Mouse (Mus musculus) urinary bladder, adult 2 months (tissue): ENCODE data around the gene Slc8a2. TPM values are rescaled to one million over a fixed set of nuclear protein-coding genes. Genes with fewer than 3 reads are reported as not detected.
A peak's percentile ranks its signal among the peaks of the same experiment; 100 is the strongest.

Experiments used
- DNase-seq: peaks from one replicate; pipeline ENCODE4 v3.0.0; 2022; ENCODE audit warnings: low spot score
- polyA plus RNA-seq: library from polyadenylated mRNA; depleted of rRNA; stranded (reverse); fragments of >200 nt; gene quantifications from 2 replicates; pipeline ENCODE4 v1.2.3, GENCODE M21; 2012

The Slc8a2 gene
- polyA plus RNA-seq, 1 experiment: 3.8 TPM

DNA sequence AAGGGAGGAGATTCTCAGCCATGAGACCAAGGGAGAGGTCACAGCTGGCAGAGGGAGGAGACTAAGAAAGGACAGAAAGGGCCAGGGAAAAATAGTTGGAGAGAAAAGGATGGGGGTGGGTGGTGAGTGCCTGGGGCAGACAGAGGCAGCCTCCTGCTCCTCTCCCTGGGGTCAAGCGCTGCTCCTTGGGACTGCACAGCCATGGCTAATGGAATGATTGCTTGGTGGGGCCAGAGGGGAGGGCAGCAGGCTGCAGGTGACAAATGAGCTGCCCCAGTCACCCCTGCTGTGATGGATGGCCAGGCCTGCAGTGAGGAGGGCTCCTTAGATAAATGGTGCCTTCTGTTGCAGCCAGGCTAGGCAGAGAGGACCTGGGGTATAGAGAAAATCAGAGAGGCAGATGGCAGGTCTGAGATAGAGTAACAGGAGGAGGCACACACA is 42.5 kb downstream of the Slc8a2 start:
- no peak for DNase-seq

DNA sequence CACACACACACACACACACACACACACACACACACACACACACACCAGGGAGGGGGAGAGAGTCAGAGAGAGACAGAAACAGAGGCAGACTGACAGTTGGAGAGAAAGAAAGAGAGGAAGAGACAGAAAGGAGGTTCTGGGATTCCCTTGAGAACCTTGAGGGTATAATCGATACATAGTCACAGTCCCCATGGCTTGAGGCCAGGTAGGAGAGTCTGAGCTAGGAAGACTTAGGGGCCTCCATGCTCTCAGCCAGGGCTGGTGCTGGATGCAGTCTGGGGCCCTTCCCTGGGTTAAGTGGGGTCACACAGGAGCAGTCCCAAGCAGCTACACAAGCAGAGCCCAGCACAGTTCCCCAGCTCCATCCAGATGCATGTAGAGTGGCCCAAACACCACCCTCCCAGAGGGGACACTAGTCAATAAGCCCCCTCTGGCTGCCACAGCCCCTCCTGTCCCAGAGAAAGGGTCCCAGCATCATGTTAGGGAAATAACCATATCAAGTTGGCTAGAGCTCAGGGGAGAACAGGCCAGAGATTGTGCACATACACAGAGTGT is 43.0 kb downstream of the Slc8a2 start:
- no peak for DNase-seq

DNA sequence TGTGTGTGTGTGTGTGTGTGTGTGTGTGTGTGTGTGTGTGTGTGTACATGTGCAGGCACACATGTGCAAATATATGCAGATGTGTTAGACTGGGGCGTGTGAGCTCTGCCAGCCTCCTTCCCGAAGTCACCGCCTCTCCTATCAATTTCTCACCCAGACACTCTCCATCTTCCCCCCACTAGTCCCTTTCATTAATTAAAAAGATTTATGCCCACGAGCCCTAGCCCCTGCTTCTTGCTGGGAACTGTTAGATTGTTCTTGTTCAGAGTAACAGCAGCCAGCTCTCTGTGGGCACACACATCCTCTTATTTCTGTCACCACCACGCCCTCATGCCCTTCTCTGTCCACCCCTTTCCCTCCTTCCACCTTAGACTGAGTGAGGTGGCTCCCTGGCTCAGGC is 43.5 kb downstream of the Slc8a2 start:
- DNase-seq: no peak

DNA sequence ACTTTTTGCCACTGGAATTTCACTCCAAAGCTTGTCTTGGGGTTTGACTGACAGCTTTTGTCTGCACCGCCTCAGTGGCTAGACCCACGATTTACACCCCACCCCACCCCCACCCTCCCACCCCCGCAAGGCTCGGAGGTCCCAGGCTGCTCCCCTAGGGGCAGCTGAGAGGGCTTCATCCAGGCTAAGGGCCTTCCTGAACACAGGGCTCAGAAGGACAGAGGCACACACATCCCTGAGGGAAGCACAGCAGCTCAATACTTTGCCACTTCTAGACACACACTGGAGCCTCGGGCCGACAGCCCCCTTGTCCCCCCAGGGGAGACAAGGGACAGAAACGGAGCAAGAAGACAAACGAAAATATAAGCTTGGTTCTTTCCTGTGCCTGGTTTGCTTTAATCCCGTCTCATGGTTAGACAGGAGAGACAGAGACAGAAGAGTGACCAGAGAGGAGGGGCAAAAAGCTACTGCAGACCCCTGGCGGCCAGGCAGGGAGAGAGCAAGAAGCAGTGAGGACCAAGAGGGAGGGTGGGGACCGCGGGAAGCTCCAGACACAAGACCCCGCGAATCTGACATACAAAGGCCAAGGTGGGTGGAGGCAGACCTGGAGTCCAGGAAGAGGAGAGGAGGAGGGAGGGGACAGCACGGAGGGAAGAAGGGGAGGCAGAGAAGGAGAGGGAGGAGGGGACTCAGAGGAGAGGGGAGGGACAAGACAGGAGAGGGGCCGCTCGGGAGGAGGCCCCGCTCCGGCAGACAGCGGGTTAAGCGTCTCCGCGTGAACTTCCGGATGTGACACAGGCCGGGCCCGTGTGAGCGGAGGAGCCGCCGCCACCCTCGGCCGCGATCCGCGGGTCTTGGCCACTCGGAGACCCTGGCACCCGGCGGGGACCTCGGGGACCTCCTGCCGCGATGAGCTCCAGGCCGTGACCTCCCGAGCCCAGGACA is 45.2 kb downstream of the Slc8a2 start, which contains the start of gene Meis3:
TSS of gene Meis3 (plus strand) at position 494 of the 945 bp plus-strand sequence.
- DNase-seq: peak; percentile 43

DNA sequence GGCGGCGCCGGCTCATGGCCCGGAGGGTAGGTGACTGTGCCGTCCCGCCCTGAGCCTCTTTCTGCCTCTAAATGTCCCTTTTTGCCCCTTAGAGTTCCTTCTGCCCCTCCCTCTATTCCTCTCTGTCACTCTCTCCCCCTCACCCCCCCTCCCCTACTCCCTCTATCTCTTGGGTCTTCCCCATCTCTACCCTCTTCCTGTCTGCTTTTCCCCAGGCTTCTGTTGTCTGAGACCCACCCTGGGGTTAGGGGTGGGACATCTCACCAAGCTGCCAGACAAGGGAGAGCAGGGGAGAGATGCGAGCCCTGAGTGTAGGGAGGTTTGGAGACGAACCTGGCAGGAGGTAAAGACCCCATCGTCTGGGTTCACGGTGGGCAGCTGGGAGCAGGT is 45.9 kb downstream of the Slc8a2 start:
- no peak for DNase-seq

DNA sequence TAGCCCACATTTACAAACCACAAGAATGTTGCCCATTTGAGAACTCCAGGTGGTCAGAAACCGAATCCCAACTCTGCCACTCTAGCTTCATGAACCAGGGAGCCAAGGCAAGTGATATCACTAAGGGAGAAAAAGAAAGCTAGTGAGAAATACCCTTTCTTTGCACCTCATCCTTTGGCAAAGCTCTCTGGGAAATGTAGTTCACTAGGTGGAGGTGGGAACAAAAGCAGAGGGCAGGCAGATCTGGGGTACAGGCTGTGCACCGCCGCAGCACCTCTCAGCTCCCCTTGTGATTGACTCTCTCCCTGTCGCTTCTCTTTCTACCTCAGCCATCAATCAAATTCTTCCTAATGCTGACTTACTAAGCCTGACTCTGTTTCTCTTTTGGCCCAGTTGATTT is 48.5 kb downstream of the Slc8a2 start:
- DNase-seq: no peak

DNA sequence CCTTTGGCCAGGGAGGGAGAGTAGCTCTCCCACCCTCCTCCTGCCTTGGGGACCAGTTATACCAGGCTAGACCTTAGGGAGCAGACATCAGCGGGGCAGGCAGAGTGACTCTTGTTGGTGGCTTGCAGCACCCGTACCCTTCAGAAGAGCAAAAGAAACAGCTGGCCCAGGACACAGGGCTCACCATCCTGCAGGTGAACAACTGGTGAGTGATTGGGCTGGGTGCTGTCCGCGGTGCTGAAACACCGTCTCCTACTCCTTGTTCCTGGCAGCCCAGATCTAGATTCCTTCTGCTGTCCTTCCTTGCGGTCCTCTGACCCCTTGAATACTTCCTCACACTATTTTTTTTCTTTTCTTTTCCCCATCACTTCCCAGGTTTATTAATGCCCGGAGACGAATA is 54.0 kb downstream of the Slc8a2 start:
- DNase-seq: no peak

DNA sequence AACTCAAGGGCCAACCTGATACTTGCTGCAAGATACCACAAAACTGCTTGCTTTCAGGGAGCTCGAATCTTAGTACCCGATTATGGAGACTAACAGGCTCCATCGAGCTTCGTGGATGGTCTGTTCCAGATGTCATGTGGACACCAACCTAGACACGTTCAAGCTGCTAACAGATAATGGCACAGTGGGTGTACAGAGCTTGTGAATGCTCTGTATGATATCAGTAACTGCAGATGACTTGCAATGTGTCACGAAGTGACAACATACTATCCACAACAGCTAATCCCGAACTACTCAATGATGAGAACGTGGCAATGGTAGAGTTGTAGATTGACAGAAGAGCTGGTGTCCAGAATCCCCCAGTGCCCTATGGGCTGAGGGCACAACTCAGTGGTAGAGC is 57.9 kb downstream of the Slc8a2 start:
- DNase-seq: no peak

DNA sequence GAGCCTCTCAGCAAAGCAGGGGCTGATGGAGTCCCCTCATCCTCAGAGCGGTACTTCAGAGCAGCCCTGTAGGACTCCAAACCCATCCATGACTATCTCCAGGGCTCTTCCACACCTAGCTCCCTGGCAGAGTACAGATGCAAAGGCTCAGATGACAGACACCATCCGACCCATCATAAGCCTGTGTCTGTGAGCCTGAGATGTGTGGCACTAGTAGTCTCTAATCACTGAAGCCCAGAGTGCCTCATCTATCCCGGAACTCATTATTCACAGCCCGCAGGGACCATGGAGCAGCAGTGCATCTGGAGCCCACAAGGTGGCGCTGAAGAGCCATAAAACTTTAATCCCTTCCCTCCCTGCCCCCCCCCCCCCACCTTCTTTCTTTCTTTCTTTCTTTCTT is 62.7 kb downstream of the Slc8a2 start:
- peak; percentile 61 for DNase-seq

DNA sequence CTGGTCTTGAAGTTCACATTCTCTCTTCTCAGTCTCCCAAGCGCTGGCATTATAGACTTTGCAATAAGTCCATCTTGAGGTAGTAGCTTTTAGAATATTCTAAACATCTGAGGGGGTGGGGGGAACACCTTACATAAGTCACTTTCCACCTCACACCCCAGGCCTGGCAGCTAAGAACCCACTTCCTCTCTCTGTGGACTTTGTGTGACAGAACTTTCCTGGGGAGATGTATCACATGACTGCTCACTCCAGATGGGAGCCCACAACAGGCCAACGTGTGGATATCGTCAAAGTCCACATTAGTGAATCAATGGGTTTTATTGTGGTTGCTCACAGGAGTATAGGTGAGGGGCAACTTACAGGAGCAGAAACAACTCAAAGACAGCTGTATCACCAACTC is 64.1 kb downstream of the Slc8a2 start:
- DNase-seq: no peak

DNA sequence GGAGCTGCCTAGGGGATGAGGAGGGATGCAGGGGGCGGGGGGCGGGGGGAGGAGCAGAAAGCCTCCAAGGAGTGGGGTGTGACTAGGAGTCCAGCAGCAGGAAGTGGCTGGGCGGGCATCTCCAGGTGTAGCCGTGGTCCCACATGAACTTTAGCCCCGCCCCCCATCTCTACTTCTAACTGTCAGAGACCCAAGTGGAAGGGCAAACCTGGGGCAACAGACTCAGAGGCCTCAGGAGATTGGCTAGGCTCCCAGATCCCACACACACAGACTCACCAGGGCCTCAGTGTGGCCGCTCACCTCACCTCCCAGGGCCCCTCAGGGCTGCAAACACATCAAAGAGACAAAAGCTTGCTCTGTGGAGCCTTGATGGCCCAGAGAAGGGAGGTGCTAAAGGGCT is 67.0 kb downstream of the Slc8a2 start:
- DNase-seq: no peak

DNA sequence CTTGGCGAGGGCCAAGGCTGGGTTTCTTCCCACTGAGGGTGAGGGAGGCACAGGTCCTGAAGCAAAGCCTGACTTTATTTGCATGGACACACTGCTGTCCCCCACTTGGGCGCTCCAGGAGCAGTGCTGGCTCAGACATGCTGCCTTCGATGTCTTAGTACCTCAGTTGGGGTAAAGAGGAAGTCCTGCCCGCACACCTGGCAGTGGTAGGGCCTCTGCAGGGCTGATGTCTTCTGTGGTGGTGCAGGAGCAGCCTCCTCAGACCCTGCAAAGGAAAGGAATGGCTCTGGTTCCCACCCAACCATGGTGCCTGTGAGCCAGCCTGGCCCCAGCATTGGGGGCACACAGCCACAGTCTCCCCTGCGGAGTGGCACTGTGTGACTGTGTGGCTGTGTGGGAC is 67.5 kb downstream of the Slc8a2 start:
- DNase-seq: no peak

DNA sequence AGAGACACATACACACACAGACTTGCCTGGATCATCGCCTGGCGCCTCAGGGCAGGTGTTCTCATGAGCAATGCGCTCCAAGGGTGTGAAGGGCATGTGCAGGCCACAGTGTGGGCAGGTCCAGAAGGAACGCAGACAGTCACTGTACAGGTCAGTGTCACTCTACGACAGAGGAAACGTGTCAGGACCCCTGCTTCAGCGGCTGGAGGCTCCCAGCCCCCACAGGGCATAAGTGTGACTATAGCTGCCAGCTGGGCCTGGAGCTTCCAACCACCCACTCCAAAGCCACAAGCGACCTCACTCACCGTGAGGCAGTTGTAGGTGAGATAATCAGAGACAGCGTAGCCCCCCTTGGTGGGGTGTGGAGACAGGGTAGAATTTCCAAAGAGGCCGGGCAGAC is 68.9 kb downstream of the Slc8a2 start:
- no peak for DNase-seq

DNA sequence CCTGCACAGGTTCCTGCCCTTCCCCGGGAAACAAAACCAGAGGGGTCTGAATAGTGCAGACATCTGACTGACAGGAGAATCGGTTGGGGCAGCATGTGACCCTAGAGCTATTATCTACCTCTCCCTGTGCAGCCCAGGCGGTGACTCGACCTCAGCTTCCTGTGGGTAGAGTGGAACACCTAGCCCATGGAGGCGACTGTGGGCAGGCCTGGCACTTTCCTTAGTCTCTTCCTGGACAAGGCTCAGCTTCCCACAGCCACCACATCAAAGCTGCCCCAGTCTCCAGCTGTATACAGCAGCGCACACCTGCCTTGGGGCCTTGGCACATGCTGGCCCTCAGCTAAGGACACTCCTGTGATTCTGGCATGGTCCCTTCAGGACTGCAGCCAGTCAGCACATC is 71.5 kb downstream of the Slc8a2 start:
- no peak for DNase-seq

DNA sequence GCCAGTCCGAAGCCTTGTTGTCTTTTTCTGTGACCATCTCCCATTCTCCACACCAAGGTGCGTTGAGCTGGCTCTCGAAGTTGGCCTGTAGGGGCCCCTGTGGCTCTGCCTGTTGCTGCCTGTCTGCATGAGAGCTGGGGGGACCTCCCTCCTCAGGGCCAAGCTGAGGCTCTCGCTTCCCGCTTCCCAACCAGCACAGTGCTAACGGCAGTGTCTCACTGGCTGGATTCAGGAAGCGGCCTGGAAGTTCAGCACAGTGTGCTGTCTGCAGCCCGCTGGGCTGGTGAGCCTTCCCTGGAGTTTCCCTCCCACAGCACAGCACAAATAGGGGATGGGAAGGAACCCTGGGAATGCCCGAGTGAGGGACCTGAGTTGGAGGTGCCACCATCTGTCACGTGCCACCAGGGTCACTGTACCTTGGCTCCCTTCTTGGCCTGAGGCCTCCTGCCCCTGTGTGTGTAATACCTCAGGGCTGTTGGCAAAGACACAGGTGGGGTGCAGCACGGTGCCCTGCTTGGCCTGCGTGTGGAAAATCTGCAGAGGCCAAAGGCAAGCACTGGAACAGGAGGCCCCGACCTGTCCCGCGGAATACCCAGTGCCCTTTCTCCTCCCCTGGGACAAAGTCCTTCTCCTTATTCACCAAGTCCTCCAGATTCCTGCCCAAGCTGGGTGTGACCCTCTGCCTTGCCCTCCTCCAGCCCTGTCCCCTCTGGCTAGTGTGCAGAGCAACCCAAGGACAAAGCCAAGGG is 73.3 kb downstream of the Slc8a2 start:
- no peak for DNase-seq

DNA sequence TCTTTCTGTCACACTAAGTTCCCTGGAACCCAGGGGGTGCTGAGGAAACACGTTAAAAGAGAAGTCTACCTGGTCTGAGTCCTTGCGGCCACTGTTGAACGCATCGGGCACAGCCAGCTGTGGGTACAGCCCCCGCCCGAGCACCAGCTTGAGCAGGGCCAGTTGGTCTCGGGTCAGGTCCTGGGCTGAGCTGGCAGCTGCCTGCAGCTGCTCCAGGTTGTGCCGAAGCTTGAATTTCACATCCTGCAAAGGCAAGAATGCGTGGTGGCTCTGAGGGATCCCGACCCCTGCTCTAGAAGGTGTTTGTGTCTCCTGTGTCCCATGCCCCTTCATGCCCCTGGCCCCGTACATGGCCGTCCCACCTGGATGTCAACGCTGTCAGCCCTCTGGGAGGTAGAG is 73.9 kb downstream of the Slc8a2 start:
- DNase-seq: no peak

DNA sequence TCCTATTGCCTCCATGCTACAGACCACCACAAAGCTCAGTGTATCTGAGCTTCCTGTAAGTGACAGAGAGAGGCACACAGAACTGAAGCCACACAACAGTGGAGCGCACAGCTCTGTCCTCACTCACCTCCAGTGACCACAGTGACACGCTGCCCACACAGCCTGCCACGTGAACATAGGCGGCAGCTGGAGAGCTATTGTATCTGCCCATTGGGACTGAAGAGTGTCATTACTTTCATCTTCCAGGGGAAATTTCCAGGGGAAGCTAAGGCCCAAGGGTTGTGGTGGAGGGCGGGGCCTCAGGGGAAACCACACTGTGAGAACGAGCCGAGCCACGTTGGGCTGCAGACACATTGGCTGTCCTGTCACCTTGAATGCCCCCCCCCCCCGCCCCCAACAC is 75.2 kb downstream of the Slc8a2 start:
- DNase-seq: no peak

DNA sequence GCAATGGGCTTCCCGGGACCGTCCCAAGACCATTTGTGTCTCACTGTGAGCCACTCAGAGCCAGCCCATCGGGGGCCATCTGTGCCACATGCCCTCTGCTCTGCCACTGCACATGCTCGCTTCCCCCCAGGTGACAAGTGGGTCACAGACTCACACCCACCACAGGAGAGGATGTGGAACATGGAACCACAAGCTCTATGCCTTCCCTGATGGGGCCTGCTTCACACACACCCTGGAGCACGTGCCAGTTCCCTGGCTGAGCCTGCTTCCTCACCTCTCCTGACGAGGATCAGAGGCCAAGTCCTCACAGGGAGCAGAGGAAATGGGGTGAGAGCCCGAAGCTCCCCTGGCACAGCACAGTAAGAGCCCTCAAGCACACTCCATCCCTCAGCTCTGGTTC is 77.5 kb downstream of the Slc8a2 start:
- DNase-seq: no peak

DNA sequence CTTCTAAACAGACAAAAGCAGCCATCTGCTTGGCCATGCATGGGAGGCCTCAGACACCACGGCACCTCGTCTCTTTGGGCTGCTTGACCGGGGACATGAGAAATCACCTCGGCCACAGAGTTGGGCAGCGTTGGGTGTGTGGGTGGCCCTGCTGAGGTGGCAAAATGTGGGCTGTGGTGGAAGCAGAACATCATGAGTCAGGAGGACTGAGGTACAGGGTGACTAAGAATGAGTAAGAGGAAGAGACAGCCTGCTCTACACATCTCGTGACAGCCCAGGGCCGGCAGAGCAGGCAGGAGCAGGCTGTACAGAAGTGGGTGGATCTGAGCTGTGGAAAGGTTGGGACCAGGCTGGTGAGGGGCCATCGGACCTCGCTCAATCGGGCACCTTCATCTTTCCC is 77.9 kb downstream of the Slc8a2 start:
- DNase-seq: no peak

DNA sequence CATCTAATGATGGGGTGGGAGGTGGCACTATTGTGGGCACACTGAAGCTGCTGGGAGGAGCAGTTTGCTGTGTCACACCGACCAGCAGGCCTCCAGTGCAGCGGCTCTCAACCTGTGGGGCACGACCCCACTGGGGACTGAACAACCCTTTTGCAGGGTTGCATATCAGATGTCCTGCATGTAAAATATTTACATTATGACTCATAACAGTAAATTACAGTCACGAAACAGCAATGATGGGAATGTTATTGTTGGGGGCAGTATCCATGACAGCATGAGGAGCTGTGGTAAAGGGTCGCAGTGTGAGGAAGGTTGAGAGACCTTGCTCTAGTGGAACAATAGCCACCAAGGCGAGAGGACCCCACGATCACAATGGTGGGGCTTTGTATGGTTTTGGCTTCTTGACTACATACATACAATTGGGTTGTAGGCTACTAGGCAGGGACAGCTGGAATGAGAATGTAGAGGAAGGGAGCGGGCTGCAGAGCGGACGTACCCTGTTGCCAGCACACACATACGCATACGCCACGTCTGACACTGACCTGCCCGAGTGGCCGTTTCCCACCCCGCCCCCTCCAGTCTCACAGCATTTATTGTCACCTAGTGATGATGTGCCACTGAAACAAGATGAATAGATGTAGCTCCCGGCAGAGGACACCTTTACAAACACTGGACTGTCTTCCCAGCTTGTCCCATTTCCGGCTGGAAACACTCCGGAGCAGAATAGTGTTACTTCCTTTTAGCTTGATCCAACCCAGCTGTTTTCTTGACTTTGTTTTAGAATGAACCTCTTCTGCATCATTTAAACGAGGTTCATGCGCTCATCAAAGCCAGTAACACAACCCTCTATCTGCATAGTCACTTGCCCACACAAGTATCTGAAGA is 79.4 kb downstream of the Slc8a2 start:
- DNase-seq: no peak
